12 mouse cellular contexts compared by ENCODE assay signal in the genomic region with DNA sequence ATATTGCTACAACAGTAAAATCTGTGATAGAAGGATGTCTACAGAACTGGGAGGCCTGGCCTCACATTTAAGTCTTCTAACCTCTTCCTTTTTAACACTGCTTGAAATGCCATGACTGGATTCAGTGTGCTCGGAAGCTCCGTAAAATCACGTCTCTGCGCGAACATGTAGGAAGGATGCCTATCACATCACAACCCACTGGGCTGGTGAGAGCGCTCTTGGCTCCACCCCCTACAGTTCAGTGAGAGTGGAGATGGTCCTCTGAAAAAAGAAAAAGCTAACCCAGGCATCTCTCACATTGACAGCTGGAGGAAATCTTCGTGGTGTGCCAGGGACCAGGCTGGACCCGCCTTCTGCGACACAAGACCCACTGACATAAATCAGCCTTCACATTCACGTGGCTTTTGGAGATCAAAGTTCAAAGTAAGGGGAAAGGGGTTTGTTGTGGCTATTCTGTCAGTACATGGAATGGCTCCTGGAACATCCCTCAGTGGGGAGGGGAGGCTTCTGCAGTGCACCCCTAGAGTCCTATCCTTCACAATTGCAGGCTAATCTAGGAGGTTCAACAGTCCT.
DNase-seq lines count a peak whose midpoint lies in the region; ATAC-seq and TF ChIP-seq lines count a peak whose summit lies in the region.
"Had no signal": no experiment of that assay in that cellular context is flagged by ENCODE, and none has a peak within 500 bp of the region (broad histone marks: within the 10 kb centered on the region; RNA-seq: fewer than 3 reads in every experiment).

No protein-coding gene starts in this region.

- 52% methylated on average over 10 of the region's 10 CpGs for WGBS in kidney, adult 2 months
- 51% methylated on average over 10 of the region's 10 CpGs for WGBS in kidney, embryonic 15.5 days
- 68% methylated on average over 10 of the region's 10 CpGs for WGBS in small intestine, adult 2 months

- no peak overlapping the region for H3K4me2 ChIP-seq in kidney, embryonic 15.5 days

- no peaks in the 10 kb centered on the region for H3K9me3 ChIP-seq in kidney, embryonic 15.5 days (replicated peaks)
- H3K9me3 ChIP-seq: G1E had no signal

- H3K9ac ChIP-seq in kidney, embryonic 15.5 days, result no peak overlapping the region
- H3K9ac ChIP-seq: liver, embryonic 14.5 days had no signal

- no peak for TF ChIP-seq POLR2A in kidney, adult 2 months (IDR thresholded peaks at IDR 0.05; ENCODE audit: low read depth, low read length)
- TF ChIP-seq POLR2A in small intestine, adult 2 months (IDR thresholded peaks at IDR 0.05; ENCODE audit: low read depth, low read length), result no peak

- DNase-seq in kidney, adult 2 months, result peak; percentile 17
- no peak for DNase-seq in kidney, adult 8-10 months
- peak; percentile 75 for DNase-seq in R1 (ENCODE audit: low read depth, low spot score)
- DNase-seq in retina, embryonic 14.5 days (ENCODE audit: low spot score), result no peak
- DNase-seq in layer of hippocampus, adult 9-10 months (ENCODE audit: low spot score), result no peak
- no peak for DNase-seq in right cerebral cortex, postnatal 10 days (ENCODE audit: low spot score in 2 of 2)
- DNase-seq: right cerebral cortex, postnatal 4 days had no signal

- H3K36me3 ChIP-seq in kidney, adult 2 months (ENCODE audit: control insufficient read depth, insufficient read depth, low read length), result no peaks in the 10 kb centered on the region
- H3K36me3 ChIP-seq in kidney, embryonic 15.5 days, result no peaks in the 10 kb centered on the region
- no peaks in the 10 kb centered on the region for H3K36me3 ChIP-seq in small intestine, adult 2 months (ENCODE audit: control insufficient read depth, insufficient read depth, low read length)
- H3K36me3 ChIP-seq: G1E had no signal

- no peaks in the 10 kb centered on the region for H3K4me1 ChIP-seq in kidney, adult 2 months (ENCODE audit: control insufficient read depth, insufficient read depth, low read length)
- peaks cover 13% of the 10 kb centered on the region for H3K4me1 ChIP-seq in kidney, embryonic 15.5 days
- no peaks in the 10 kb centered on the region for H3K4me1 ChIP-seq in small intestine, adult 2 months (ENCODE audit: control insufficient read depth, insufficient read depth, insufficient read length, low read length)

- no peak for TF ChIP-seq CTCF in kidney, adult 2 months (conservative IDR thresholded peaks at IDR 0.05; ENCODE audit: insufficient read depth, insufficient read length, low read depth, low read length)
- no peak for TF ChIP-seq CTCF in small intestine, adult 2 months (IDR thresholded peaks at IDR 0.05; ENCODE audit: extremely low read depth, insufficient read length, insufficient replicate concordance, low read depth, low read length)

- no peak overlapping the region for H3K4me3 ChIP-seq in kidney, adult 2 months (ENCODE audit: insufficient read depth, low read depth, low read length)
- H3K4me3 ChIP-seq in kidney, embryonic 15.5 days (replicated peaks), result no peak overlapping the region
- H3K4me3 ChIP-seq in small intestine, adult 2 months (ENCODE audit: low read depth, low read length), result no peak overlapping the region

- no peaks in the 10 kb centered on the region for H3K27me3 ChIP-seq in kidney, adult 2 months (replicated peaks; ENCODE audit: control insufficient read depth, insufficient read depth, low read length)
- H3K27me3 ChIP-seq in kidney, embryonic 15.5 days, result no peaks in the 10 kb centered on the region
- no peaks in the 10 kb centered on the region for H3K27me3 ChIP-seq in small intestine, adult 2 months (ENCODE audit: control insufficient read depth, insufficient read depth, low read length)

- peak; percentile 43; the same call in 1 of the 2 replicates for ATAC-seq in kidney, embryonic 15.5 days (replicated peaks; ENCODE audit: low FRiP score)
- ATAC-seq: forebrain, embryonic 16.5 days had no signal

- no peak overlapping the region; the same call in 1 of the 2 replicates for H3K27ac ChIP-seq in kidney, adult 2 months (ENCODE audit: insufficient read depth, low read depth, low read length)
- peak overlapping the region; percentile 75 for H3K27ac ChIP-seq in kidney, embryonic 15.5 days
- 0 out of 2 replicates have a peak overlapping the region, but pooled peaks have one; percentile 21 for H3K27ac ChIP-seq in small intestine, adult 2 months (ENCODE audit: insufficient read depth, low read depth, low read length)
- H3K27ac ChIP-seq: liver, embryonic 14.5 days had no signal

Comparison
In these comparisons a context has a peak if more than half of its experiments do, and no peak if none do; other contexts are left out.
1. DNase-seq: peak in kidney, adult 2 months (single experiment) and R1 (single experiment); none in kidney, adult 8-10 months (0 of 2), retina, embryonic 14.5 days (single experiment), layer of hippocampus, adult 9-10 months (single experiment) and right cerebral cortex, postnatal 10 days (0 of 2).